Mouse (Mus musculus): ENCODE results near the gene Srsf1.

- TF ChIP-seq EP300 (IDR thresholded peaks at IDR 0.05; ENCODE audit: insufficient read depth, low read depth, low read length) = peak; percentile 94
- no peak for TF ChIP-seq POLR2A (IDR thresholded peaks at IDR 0.05; ENCODE audit: insufficient read depth, low read length)
- TF ChIP-seq CTCF (IDR thresholded peaks at IDR 0.05; ENCODE audit: low read depth, low read length) = no peak
These were observed 19.7 kb upstream of the Srsf1 start for GRCm38 (mm10) chr11:88027391-88028035.

All from ES-Bruce4 (cell line).